Comparison of ENCODE assay signal across 8 mouse cellular contexts in genomic region chr3:87886004-87886365, GRCm38 (mm10). TPM values are rescaled to one million over a fixed set of nuclear protein-coding genes. Genes with fewer than 3 reads are reported as not detected.
DNase-seq lines count a peak whose midpoint lies in the region; ATAC-seq and TF ChIP-seq lines count a peak whose summit lies in the region.

No protein-coding gene starts in this region.

- H3K4me3 ChIP-seq in testis, adult 2 months (ENCODE audit: control insufficient read depth, low read depth, low read length), result peak overlapping the region; percentile 94
- peak overlapping the region; percentile 90 for H3K4me3 ChIP-seq in heart, postnatal 0 days (ENCODE audit: low read depth, low read length)
- peak overlapping the region; percentile 97 for H3K4me3 ChIP-seq in liver, embryonic 13.5 days (replicated peaks)
- peak overlapping the region; percentile 64 for H3K4me3 ChIP-seq in small intestine, adult 2 months (ENCODE audit: low read depth, low read length)

- H3K36me3 ChIP-seq in testis, adult 2 months (ENCODE audit: control insufficient read depth, insufficient read depth, low read length), result no peaks in the 10 kb centered on the region
- H3K36me3 ChIP-seq in heart, postnatal 0 days (replicated peaks; ENCODE audit: control insufficient read depth, insufficient read depth, low read length), result peaks cover 7% of the 10 kb centered on the region; the same call in 1 of the 2 replicates
- H3K36me3 ChIP-seq in liver, embryonic 13.5 days, result peaks cover 12% of the 10 kb centered on the region
- H3K36me3 ChIP-seq in small intestine, adult 2 months (ENCODE audit: control insufficient read depth, insufficient read depth, low read length), result no peaks in the 10 kb centered on the region

- no peak overlapping the region for H3K27ac ChIP-seq in testis, adult 2 months (ENCODE audit: control insufficient read depth, insufficient read depth, low read depth, low read length)
- H3K27ac ChIP-seq in heart, postnatal 0 days (ENCODE audit: low read depth), result no peak overlapping the region
- peak overlapping the region; percentile 90 for H3K27ac ChIP-seq in liver, embryonic 13.5 days
- H3K27ac ChIP-seq in small intestine, adult 2 months (ENCODE audit: insufficient read depth, low read depth, low read length), result no peak overlapping the region

- H3K27me3 ChIP-seq in testis, adult 2 months (ENCODE audit: control insufficient read depth, insufficient read depth, low read length), result no peaks in the 10 kb centered on the region
- H3K27me3 ChIP-seq in heart, postnatal 0 days (ENCODE audit: control insufficient read depth, insufficient read depth, low read length), result no peaks in the 10 kb centered on the region
- H3K27me3 ChIP-seq in liver, embryonic 13.5 days, result no peaks in the 10 kb centered on the region
- H3K27me3 ChIP-seq in small intestine, adult 2 months (ENCODE audit: control insufficient read depth, insufficient read depth, low read length), result no peaks in the 10 kb centered on the region

- no peak for ATAC-seq in heart, postnatal 0 days (ENCODE audit: insufficient read depth, low read depth)
- peak; percentile 6; the same call in 1 of the 2 replicates for ATAC-seq in liver, embryonic 13.5 days (ENCODE audit: low read depth)

- peak; percentile 29 for DNase-seq in gastrocnemius, postnatal 10 days
- DNase-seq in gastrocnemius, postnatal 4 days (ENCODE audit: low spot score in 2 of 2), result no peak
- no peak for DNase-seq in testis, postnatal 14 days (ENCODE audit: low spot score)
- no peak for DNase-seq in heart, postnatal 0 days (ENCODE audit: low spot score)
- no peak for DNase-seq in liver, embryonic 13.5 days
- no peak for DNase-seq in cerebellum, adult 9-11 months

- no peak overlapping the region for H3K9ac ChIP-seq in heart, postnatal 0 days (replicated peaks; ENCODE audit: low read depth, low read length)
- peak overlapping the region; percentile 44 for H3K9ac ChIP-seq in liver, embryonic 13.5 days

- 10% methylated on average over 10 of the region's 10 CpGs for WGBS in heart, postnatal 0 days
- WGBS in liver, embryonic 13.5 days (ENCODE audit: insufficient replicate concordance), result 8% methylated on average over 10 of the region's 10 CpGs
- WGBS in small intestine, adult 2 months, result 6% methylated on average over 10 of the region's 10 CpGs

- H3K4me1 ChIP-seq in testis, adult 2 months (ENCODE audit: control insufficient read depth, insufficient read depth, low read length), result peaks cover 8% of the 10 kb centered on the region
- peaks cover 18% of the 10 kb centered on the region for H3K4me1 ChIP-seq in heart, postnatal 0 days (ENCODE audit: control insufficient read depth, insufficient read depth)
- peaks cover 29% of the 10 kb centered on the region for H3K4me1 ChIP-seq in liver, embryonic 13.5 days (replicated peaks)
- peaks cover 7% of the 10 kb centered on the region; the same call in 1 of the 2 replicates for H3K4me1 ChIP-seq in small intestine, adult 2 months (ENCODE audit: control insufficient read depth, insufficient read depth, insufficient read length, low read length)

- no peak for TF ChIP-seq EP300 in heart, postnatal 0 days (IDR thresholded peaks at IDR 0.05; ENCODE audit: low read depth)

- peak overlapping the region; percentile 57 for H3K4me2 ChIP-seq in heart, postnatal 0 days (ENCODE audit: low read depth, low read length)
- peak overlapping the region; percentile 80 for H3K4me2 ChIP-seq in liver, embryonic 13.5 days

- no peak for TF ChIP-seq CTCF in testis, adult 2 months (IDR thresholded peaks at IDR 0.05; ENCODE audit: control insufficient read depth, insufficient read depth, insufficient replicate concordance, low read depth, low read length)
- TF ChIP-seq CTCF in heart, postnatal 0 days (IDR thresholded peaks at IDR 0.05; ENCODE audit: low read depth), result no peak
- TF ChIP-seq CTCF in small intestine, adult 2 months (IDR thresholded peaks at IDR 0.05; ENCODE audit: extremely low read depth, insufficient read length, insufficient replicate concordance, low read depth, low read length), result no peak

- 0 out of 2 replicates have a peak, but pooled peaks cover 2% of the 10 kb centered on the region for H3K9me3 ChIP-seq in heart, postnatal 0 days (replicated peaks; ENCODE audit: control insufficient read depth, low read length)
- H3K9me3 ChIP-seq in liver, embryonic 13.5 days (replicated peaks), result 0 out of 2 replicates have a peak, but pooled peaks cover 3% of the 10 kb centered on the region

- no peak for TF ChIP-seq POLR2A in testis, adult 2 months (IDR thresholded peaks at IDR 0.05; ENCODE audit: control insufficient read depth, low read depth, low read length)
- TF ChIP-seq POLR2A in small intestine, adult 2 months (IDR thresholded peaks at IDR 0.05; ENCODE audit: low read depth, low read length), result no peak

RNA-seq across cellular contexts. Expression of gene Prcc, which starts 0.6 kb away (rescaled TPM):
- 10 to 100 TPM; 44.2 to 47.7 TPM for total RNA-seq in gastrocnemius, postnatal 10 days (2021)
- 10 to 100 TPM; 56.7 to 58.3 TPM for total RNA-seq in gastrocnemius, postnatal 4 days (2021)
- 16.2 and 17.5 TPM in 2 replicates for polyA plus RNA-seq in testis, adult 2 months (2012; rRNA removed)
- total RNA-seq in heart, postnatal 0 days (2014; rRNA removed; ENCODE audit: low replicate concordance), result 55.6 and 68.6 TPM in 2 replicates
- 10.0 and 12.1 TPM in 2 replicates for polyA plus RNA-seq in heart, postnatal 0 days (2015; fragmentation: Nextera tagmentation; extraction: Ambion mirVana)
- 7.9 and 9.2 TPM in 2 replicates for polyA plus RNA-seq in liver, embryonic 13.5 days (2015; fragmentation: Nextera tagmentation; extraction: Ambion mirVana)
- 13.4 and 27.1 TPM in 2 replicates for polyA plus RNA-seq in small intestine, adult 2 months (2012; rRNA removed)

RNA-seq across cellular contexts. Expression of gene Hdgf, which starts 20.1 kb away (rescaled TPM):
- 100 to 1,000 TPM; 192 to 197 TPM for total RNA-seq in gastrocnemius, postnatal 10 days (2021)
- total RNA-seq in gastrocnemius, postnatal 4 days (2021), result 100 to 1,000 TPM; 179 to 182 TPM
- polyA plus RNA-seq in testis, adult 2 months (2012; rRNA removed), result 167 and 171 TPM in 2 replicates
- total RNA-seq in heart, postnatal 0 days (2014; rRNA removed; ENCODE audit: low replicate concordance), result 62.1 and 79.7 TPM in 2 replicates
- 81.0 and 83.8 TPM in 2 replicates for polyA plus RNA-seq in heart, postnatal 0 days (2015; fragmentation: Nextera tagmentation; extraction: Ambion mirVana)
- polyA plus RNA-seq in liver, embryonic 13.5 days (2015; fragmentation: Nextera tagmentation; extraction: Ambion mirVana), result 263 and 283 TPM in 2 replicates
- polyA plus RNA-seq in small intestine, adult 2 months (2012; rRNA removed), result 20.0 and 44.5 TPM in 2 replicates

RNA-seq across cellular contexts. Expression of gene Mrpl24, which starts 33.3 kb away (rescaled TPM):
- 10 to 100 TPM; 47.3 to 55.6 TPM for total RNA-seq in gastrocnemius, postnatal 10 days (2021)
- 10 to 100 TPM; 55.0 to 57.0 TPM for total RNA-seq in gastrocnemius, postnatal 4 days (2021)
- 79.1 and 96.3 TPM in 2 replicates for polyA plus RNA-seq in testis, adult 2 months (2012; rRNA removed)
- 53.9 and 57.1 TPM in 2 replicates for total RNA-seq in heart, postnatal 0 days (2014; rRNA removed; ENCODE audit: low replicate concordance)
- 62.3 and 67.2 TPM in 2 replicates for polyA plus RNA-seq in heart, postnatal 0 days (2015; fragmentation: Nextera tagmentation; extraction: Ambion mirVana)
- 48.7 and 56.5 TPM in 2 replicates for polyA plus RNA-seq in liver, embryonic 13.5 days (2015; fragmentation: Nextera tagmentation; extraction: Ambion mirVana)
- 12.5 and 25.5 TPM in 2 replicates for polyA plus RNA-seq in small intestine, adult 2 months (2012; rRNA removed)

RNA-seq across cellular contexts. Expression of gene Sh2d2a, which starts 39.4 kb away (rescaled TPM):
- under 1 TPM in 1 of 2 experiments, not detected in 1; 0.18 TPM for total RNA-seq in gastrocnemius, postnatal 10 days (2021)
- under 1 TPM in 1 of 2 experiments, not detected in 1; 0.16 TPM for total RNA-seq in gastrocnemius, postnatal 4 days (2021)
- 0.04 and 0.10 TPM in 2 replicates for polyA plus RNA-seq in testis, adult 2 months (2012; rRNA removed)
- 1.7 TPM in 1 of 2 replicates, not detected in the other for total RNA-seq in heart, postnatal 0 days (2014; rRNA removed; ENCODE audit: low replicate concordance)
- polyA plus RNA-seq in heart, postnatal 0 days (2015; fragmentation: Nextera tagmentation; extraction: Ambion mirVana), result 0.08 and 0.10 TPM in 2 replicates
- polyA plus RNA-seq in liver, embryonic 13.5 days (2015; fragmentation: Nextera tagmentation; extraction: Ambion mirVana), result 0.17 TPM in 1 of 2 replicates, not detected in the other
- 3.0 and 5.9 TPM in 2 replicates for polyA plus RNA-seq in small intestine, adult 2 months (2012; rRNA removed)

RNA-seq across cellular contexts. Expression of gene Isg20l2, which starts 44.1 kb away (rescaled TPM):
- total RNA-seq in gastrocnemius, postnatal 10 days (2021), result 10 to 100 TPM; 10.7 to 15.0 TPM
- 10 to 100 TPM; 20.2 to 20.6 TPM for total RNA-seq in gastrocnemius, postnatal 4 days (2021)
- polyA plus RNA-seq in testis, adult 2 months (2012; rRNA removed), result 59.9 and 60.6 TPM in 2 replicates
- 8.2 and 24.0 TPM in 2 replicates for total RNA-seq in heart, postnatal 0 days (2014; rRNA removed; ENCODE audit: low replicate concordance)
- polyA plus RNA-seq in heart, postnatal 0 days (2015; fragmentation: Nextera tagmentation; extraction: Ambion mirVana), result 14.2 and 16.2 TPM in 2 replicates
- polyA plus RNA-seq in liver, embryonic 13.5 days (2015; fragmentation: Nextera tagmentation; extraction: Ambion mirVana), result 31.1 and 38.3 TPM in 2 replicates
- 3.9 and 7.0 TPM in 2 replicates for polyA plus RNA-seq in small intestine, adult 2 months (2012; rRNA removed)
